Mouse (Mus musculus): ENCODE data around the gene Adcy10. TPM values are rescaled to one million over a fixed set of nuclear protein-coding genes. Genes with fewer than 3 reads are reported as not detected.

Gene Adcy10
- polyA plus RNA-seq, 1 experiment from 2014 or later: not detected

GRCm38 (mm10) chr1:165609495-165610320 lies 124.7 kb downstream of the Adcy10 start:
- Histone ChIP-seq H3K27me3 (replicated peaks; ENCODE audit: control insufficient read depth, insufficient read depth, low read length) (no peaks in the 10 kb centered on the region), H3K4me1 (ENCODE audit: control insufficient read depth, insufficient read depth, low read length) (peaks cover 7% of the 10 kb centered on the region; the same call in 1 of the 2 replicates), H3K4me3 (ENCODE audit: low read length) (no peak overlapping the region), H3K9me3 (ENCODE audit: control insufficient read depth, low read length) (no peaks in the 10 kb centered on the region), H3K36me3 (ENCODE audit: control insufficient read depth, insufficient read depth, low read length) (0 out of 2 replicates have a peak, but pooled peaks cover 3% of the 10 kb centered on the region), H3K27ac (ENCODE audit: low read length) (no peak overlapping the region), H3K9ac (ENCODE audit: low read depth, low read length) (no peak overlapping the region), H3K4me2 (ENCODE audit: low read depth, low read length) (no peak overlapping the region)
- ATAC-seq: peak; percentile 33
- 38% methylated on average over 7 of the region's 7 CpGs for WGBS

DNA sequence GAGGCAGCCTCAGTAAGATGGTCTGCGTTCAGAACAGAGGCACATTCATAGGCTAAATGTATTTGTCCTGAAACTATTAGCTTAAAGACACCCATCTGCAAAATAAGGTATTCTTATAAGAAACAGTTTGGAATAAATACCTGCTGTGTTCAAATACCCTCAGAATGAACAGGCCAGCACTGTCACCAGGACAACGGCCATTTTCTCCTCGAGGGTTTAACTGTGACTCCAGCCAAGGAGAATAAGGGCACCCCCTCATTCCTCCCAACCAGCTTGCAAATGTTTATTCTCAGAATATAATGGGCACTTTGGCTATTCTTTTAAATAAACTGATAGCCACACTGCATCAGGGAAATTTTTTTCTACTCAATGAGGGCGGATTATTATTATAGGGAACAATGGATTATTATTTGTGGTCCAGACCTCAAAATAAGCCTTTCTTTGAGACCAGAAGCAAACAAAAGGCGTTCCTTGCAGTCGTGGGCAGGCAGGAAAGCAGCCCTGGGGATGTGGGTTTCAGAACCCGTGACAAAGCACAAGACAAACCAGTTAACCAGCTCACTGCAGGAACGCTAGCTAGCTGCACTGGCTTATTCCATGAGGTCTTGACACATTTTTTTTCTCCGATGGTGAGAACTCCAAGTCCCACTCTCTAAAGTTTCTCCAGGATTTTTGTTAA lies 125.5 kb downstream of the Adcy10 start:
- peaks cover 7% of the 10 kb centered on the region; the same call in 1 of the 2 replicates for H3K4me1 ChIP-seq (ENCODE audit: control insufficient read depth, insufficient read depth, low read length)
- H3K27ac ChIP-seq (ENCODE audit: low read length): 0 out of 2 replicates have a peak overlapping the region, but pooled peaks have one; percentile 12
- peaks cover 7% of the 10 kb centered on the region; the same call in 1 of the 2 replicates for H3K36me3 ChIP-seq (ENCODE audit: control insufficient read depth, insufficient read depth, low read length)
- no peak overlapping the region for H3K9ac ChIP-seq (ENCODE audit: low read depth, low read length)
- no peak overlapping the region for H3K4me2 ChIP-seq (ENCODE audit: low read depth, low read length)
- 0 out of 2 replicates have a peak, but pooled peaks cover 3% of the 10 kb centered on the region for H3K9me3 ChIP-seq (ENCODE audit: control insufficient read depth, low read length)
- 53% methylated on average over 9 of the region's 9 CpGs for WGBS
- no peak for ATAC-seq
- H3K4me3 ChIP-seq (ENCODE audit: low read length): no peak overlapping the region
- H3K27me3 ChIP-seq (replicated peaks; ENCODE audit: control insufficient read depth, insufficient read depth, low read length): no peaks in the 10 kb centered on the region

DNA sequence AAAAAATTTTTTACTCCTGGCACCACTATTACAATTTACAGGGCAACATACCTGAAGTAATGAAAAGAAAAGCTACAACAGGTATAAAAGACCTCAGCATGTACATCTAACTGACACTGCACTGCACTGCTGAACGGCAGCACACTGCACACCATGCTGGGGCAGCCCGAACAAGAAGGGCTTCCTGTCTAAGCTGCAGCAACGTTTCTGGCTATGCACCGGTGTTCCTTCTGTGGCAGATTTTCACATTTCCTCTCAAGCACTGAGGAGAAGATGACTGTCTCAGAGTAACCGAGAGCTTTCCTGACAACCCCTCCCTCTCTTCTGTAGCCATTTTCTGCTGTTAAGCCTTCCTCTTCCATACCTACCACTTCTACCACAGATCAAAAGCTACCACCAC lies 127.7 kb downstream of the Adcy10 start:
- H3K4me3 ChIP-seq (ENCODE audit: low read length): no peak overlapping the region
- H3K4me1 ChIP-seq (ENCODE audit: control insufficient read depth, insufficient read depth, low read length): peaks cover 18% of the 10 kb centered on the region
- H3K36me3 ChIP-seq (ENCODE audit: control insufficient read depth, insufficient read depth, low read length): peaks cover 11% of the 10 kb centered on the region; the same call in 1 of the 2 replicates
- no peak for ATAC-seq
- 0 out of 2 replicates have a peak, but pooled peaks cover 4% of the 10 kb centered on the region for H3K9me3 ChIP-seq (ENCODE audit: control insufficient read depth, low read length)
- H3K9ac ChIP-seq (ENCODE audit: low read depth, low read length): no peak overlapping the region
- H3K4me2 ChIP-seq (ENCODE audit: low read depth, low read length): no peak overlapping the region
- no peak overlapping the region for H3K27ac ChIP-seq (ENCODE audit: low read length)
- WGBS: 61% methylated on average over 5 of the region's 5 CpGs
- H3K27me3 ChIP-seq (replicated peaks; ENCODE audit: control insufficient read depth, insufficient read depth, low read length): no peaks in the 10 kb centered on the region

- no peak overlapping the region for H3K4me3 ChIP-seq (ENCODE audit: low read length)
- peaks cover 25% of the 10 kb centered on the region for H3K4me1 ChIP-seq (ENCODE audit: control insufficient read depth, insufficient read depth, low read length)
These were observed 128.9 kb downstream of the Adcy10 start for GRCm38 (mm10) chr1:165613926-165614325.

GRCm38 (mm10) chr1:165614793-165615192 lies 129.8 kb downstream of the Adcy10 start:
- no peak overlapping the region for H3K27ac ChIP-seq (ENCODE audit: low read length)
- no peak for ATAC-seq
- H3K36me3 ChIP-seq (ENCODE audit: control insufficient read depth, insufficient read depth, low read length): peaks cover 11% of the 10 kb centered on the region; the same call in 1 of the 2 replicates
- no peak overlapping the region for H3K9ac ChIP-seq (ENCODE audit: low read depth, low read length)
- H3K4me2 ChIP-seq (ENCODE audit: low read depth, low read length): no peak overlapping the region
- H3K4me1 ChIP-seq (ENCODE audit: control insufficient read depth, insufficient read depth, low read length): peaks cover 19% of the 10 kb centered on the region
- no peaks in the 10 kb centered on the region for H3K27me3 ChIP-seq (replicated peaks; ENCODE audit: control insufficient read depth, insufficient read depth, low read length)
- no peak overlapping the region for H3K4me3 ChIP-seq (ENCODE audit: low read length)
- H3K9me3 ChIP-seq (ENCODE audit: control insufficient read depth, low read length): 0 out of 2 replicates have a peak, but pooled peaks cover 4% of the 10 kb centered on the region
- WGBS: 93% methylated on average over 3 of the region's 3 CpGs

More at GRCm38 (mm10) chr1:165613926-165614325, 128.9 kb downstream of the Adcy10 start:
- H3K27me3 ChIP-seq (replicated peaks; ENCODE audit: control insufficient read depth, insufficient read depth, low read length): no peaks in the 10 kb centered on the region
- peaks cover 11% of the 10 kb centered on the region; the same call in 1 of the 2 replicates for H3K36me3 ChIP-seq (ENCODE audit: control insufficient read depth, insufficient read depth, low read length)
- 0 out of 2 replicates have a peak, but pooled peaks cover 4% of the 10 kb centered on the region for H3K9me3 ChIP-seq (ENCODE audit: control insufficient read depth, low read length)
- no peak overlapping the region for H3K9ac ChIP-seq (ENCODE audit: low read depth, low read length)
- H3K4me2 ChIP-seq (ENCODE audit: low read depth, low read length): no peak overlapping the region
- no peak for ATAC-seq
- WGBS: 83% methylated on average over 4 of the region's 4 CpGs
- H3K27ac ChIP-seq (ENCODE audit: low read length): no peak overlapping the region

- H3K4me3 ChIP-seq (ENCODE audit: low read length): no peak overlapping the region
- 17% methylated on average over 7 of the region's 7 CpGs for WGBS
- H3K36me3 ChIP-seq (ENCODE audit: control insufficient read depth, insufficient read depth, low read length): peaks cover 11% of the 10 kb centered on the region; the same call in 1 of the 2 replicates
- ATAC-seq: peak; percentile 26
- peak overlapping the region; percentile 21; the same call in 1 of the 2 replicates for H3K9ac ChIP-seq (ENCODE audit: low read depth, low read length)
- peak overlapping the region; percentile 34; the same call in 1 of the 2 replicates for H3K4me2 ChIP-seq (ENCODE audit: low read depth, low read length)
- no peaks in the 10 kb centered on the region for H3K27me3 ChIP-seq (replicated peaks; ENCODE audit: control insufficient read depth, insufficient read depth, low read length)
- peaks cover 19% of the 10 kb centered on the region for H3K4me1 ChIP-seq (ENCODE audit: control insufficient read depth, insufficient read depth, low read length)
- H3K9me3 ChIP-seq (ENCODE audit: control insufficient read depth, low read length): 0 out of 2 replicates have a peak, but pooled peaks cover 4% of the 10 kb centered on the region
- peak overlapping the region; percentile 81 for H3K27ac ChIP-seq (ENCODE audit: low read length)
These were observed 131.7 kb downstream of the Adcy10 start for GRCm38 (mm10) chr1:165616652-165617051.

GRCm38 (mm10) chr1:165617166-165617891 lies 132.3 kb downstream of the Adcy10 start:
- Histone ChIP-seq H3K27me3 (replicated peaks; ENCODE audit: control insufficient read depth, insufficient read depth, low read length) (no peaks in the 10 kb centered on the region), H3K4me3 (ENCODE audit: low read length) (no peak overlapping the region), H3K4me1 (ENCODE audit: control insufficient read depth, insufficient read depth, low read length) (peaks cover 19% of the 10 kb centered on the region), H3K27ac (ENCODE audit: low read length) (peak overlapping the region; percentile 81), H3K9me3 (ENCODE audit: control insufficient read depth, low read length) (0 out of 2 replicates have a peak, but pooled peaks cover 4% of the 10 kb centered on the region), H3K4me2 (ENCODE audit: low read depth, low read length) (peak overlapping the region; percentile 34), H3K9ac (ENCODE audit: low read depth, low read length) (peak overlapping the region; percentile 21; the same call in 1 of the 2 replicates), H3K36me3 (ENCODE audit: control insufficient read depth, insufficient read depth, low read length) (peaks cover 11% of the 10 kb centered on the region; the same call in 1 of the 2 replicates)
- 15% methylated on average over 15 of the region's 15 CpGs for WGBS
- ATAC-seq: peak; percentile 85

DNA sequence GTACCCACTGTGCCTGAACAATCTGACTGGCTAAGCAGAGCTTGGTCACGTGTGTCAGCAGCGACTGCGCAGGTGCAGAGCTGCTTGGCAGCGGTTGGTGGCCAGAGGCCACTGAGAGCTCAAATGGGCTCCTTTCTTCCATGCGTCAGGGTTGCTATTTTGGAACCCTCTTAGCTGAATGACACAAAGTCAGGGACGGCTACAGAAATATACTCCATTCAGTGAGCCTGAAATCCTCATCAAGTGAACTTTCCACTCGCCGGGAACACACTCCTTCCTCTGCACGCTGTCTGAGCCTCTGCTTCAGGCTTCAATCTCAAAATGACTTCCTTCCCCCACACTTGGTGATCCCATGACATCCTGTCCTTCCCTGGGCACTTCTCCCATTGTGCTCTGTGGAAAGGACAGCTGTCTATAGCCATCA lies 133.2 kb downstream of the Adcy10 start:
- no peak overlapping the region; the same call in 1 of the 2 replicates for H3K27ac ChIP-seq (ENCODE audit: low read length)
- no peak overlapping the region for H3K4me2 ChIP-seq (ENCODE audit: low read depth, low read length)
- H3K4me1 ChIP-seq (ENCODE audit: control insufficient read depth, insufficient read depth, low read length): peaks cover 19% of the 10 kb centered on the region
- H3K4me3 ChIP-seq (ENCODE audit: low read length): no peak overlapping the region
- no peaks in the 10 kb centered on the region for H3K27me3 ChIP-seq (replicated peaks; ENCODE audit: control insufficient read depth, insufficient read depth, low read length)
- H3K36me3 ChIP-seq (ENCODE audit: control insufficient read depth, insufficient read depth, low read length): peaks cover 11% of the 10 kb centered on the region; the same call in 1 of the 2 replicates
- no peak overlapping the region for H3K9ac ChIP-seq (ENCODE audit: low read depth, low read length)
- 0 out of 2 replicates have a peak, but pooled peaks cover 4% of the 10 kb centered on the region for H3K9me3 ChIP-seq (ENCODE audit: control insufficient read depth, low read length)
- WGBS: 69% methylated on average over 9 of the region's 9 CpGs
- ATAC-seq: 0 out of 2 replicates have a peak, but pooled peaks have one; percentile 19
